Mouse (Mus musculus) liver, embryonic 14.5 days (tissue): ENCODE data around the gene Mtmr6.

Source experiments
- CTCF ChIP-seq: IDR thresholded peaks from 2 replicates; pipeline ENCODE4 v1.5.1; 2016; ENCODE audit warnings: antibody characterized with exemption, low read depth, control low read depth
- EP300 ChIP-seq: IDR thresholded peaks from 2 replicates; pipeline ENCODE4 v1.6.1; 2016; ENCODE audit warnings: antibody characterized with exemption, low read depth

GRCm38 (mm10) chr14:60262316-60262715 lies 2.7 kb upstream of the Mtmr6 start:
- TF ChIP-seq EP300 (no peak), CTCF (no peak)
